Mouse (Mus musculus) fibroblast of lung, adult 2 months (primary cell): ENCODE measurements around the gene Kcnd2.

Experiments
- DNase-seq: peaks from one replicate; pipeline ENCODE4 v3.0.0-alpha.2; 2011; ENCODE audit warnings: low read depth

Kcnd2 gene

DNA sequence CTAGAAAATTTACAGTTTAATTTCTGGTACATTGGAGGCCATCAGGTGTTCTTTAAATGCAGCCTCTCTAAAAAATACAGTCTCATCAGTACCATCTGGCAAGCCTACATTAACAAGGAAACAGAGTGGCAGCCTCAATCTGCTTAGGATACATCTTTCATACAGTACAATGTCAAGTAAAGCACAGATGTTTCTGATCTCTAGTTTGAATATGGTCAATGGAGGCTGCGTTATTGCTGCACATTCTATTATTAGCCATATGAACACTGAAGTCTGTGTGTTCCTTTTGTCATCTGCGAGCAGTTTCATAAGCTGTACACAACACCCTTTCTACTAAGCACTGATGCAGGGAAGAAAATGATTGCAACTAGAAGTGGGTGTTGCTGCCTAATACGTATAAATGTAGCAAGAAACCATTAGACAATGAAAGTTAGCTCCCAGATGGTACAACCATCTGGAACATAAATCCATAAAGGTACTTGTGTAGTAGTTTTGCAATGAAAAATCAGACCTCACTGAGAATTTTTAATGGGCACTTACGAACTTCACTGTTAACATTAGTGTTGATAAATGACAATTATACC is 209.0 kb downstream of the Kcnd2 start:
- DNase-seq, result no peak

DNA sequence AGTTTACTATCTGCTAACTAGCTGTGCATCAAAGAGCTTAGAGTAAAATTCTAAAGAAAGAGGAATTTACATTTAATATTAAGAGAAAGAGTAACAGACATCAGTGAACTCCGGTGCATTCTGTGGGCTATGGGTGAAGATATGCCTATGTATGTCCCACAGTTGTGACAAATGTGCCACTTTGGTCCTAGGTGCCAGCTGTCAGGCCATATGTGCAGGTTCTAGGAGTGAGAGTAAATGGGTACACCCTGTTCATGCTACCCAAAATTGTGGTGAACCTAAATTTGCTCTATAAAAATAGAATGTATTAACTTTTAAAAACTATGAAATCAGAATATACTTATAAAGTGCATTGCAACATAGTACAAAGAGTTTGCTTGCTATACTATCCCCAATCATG is 215.8 kb downstream of the Kcnd2 start:
- DNase-seq, result no peak

DNA sequence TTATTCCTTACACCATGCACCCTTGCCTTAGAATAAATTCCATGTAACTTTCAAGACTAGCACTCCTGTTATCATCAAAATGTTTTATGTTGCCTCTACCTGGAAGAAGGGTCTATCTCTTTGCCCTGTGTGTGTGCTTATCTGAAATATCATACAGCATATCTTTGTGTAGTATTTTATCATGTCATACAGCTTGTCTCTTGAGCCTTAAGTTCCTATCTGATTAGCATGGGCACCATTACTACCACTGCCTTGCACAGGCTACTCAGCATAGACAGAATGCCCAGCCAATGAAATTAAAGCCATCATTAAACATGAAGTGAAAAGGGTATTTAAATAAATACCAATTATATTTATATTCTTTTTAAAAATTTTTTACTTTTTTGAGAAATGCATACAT is 249.4 kb downstream of the Kcnd2 start:
- DNase-seq, result no peak

- DNase-seq, result no peak
Measured at GRCm38 (mm10) chr6:21471891-21472544, 256.7 kb downstream of the Kcnd2 start.

DNA sequence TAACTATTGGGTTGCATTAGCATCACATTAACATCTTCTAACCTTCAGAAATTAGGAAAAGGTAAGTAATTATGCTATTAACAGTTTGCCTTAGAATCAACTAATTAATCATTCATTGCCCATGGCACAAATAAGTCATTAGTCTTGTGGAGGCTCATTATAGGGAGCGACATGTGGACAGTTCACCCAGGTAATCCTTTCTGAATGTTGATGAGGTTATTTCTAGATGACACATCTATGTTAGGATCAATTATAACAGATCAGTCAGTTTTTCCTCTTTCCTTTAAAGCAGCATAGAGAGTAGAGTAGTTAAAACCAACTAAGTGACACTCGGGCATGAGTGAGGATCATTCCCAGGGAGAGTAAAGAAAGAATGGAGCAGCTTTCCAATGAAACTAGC is 267.4 kb downstream of the Kcnd2 start:
- DNase-seq, result no peak

DNA sequence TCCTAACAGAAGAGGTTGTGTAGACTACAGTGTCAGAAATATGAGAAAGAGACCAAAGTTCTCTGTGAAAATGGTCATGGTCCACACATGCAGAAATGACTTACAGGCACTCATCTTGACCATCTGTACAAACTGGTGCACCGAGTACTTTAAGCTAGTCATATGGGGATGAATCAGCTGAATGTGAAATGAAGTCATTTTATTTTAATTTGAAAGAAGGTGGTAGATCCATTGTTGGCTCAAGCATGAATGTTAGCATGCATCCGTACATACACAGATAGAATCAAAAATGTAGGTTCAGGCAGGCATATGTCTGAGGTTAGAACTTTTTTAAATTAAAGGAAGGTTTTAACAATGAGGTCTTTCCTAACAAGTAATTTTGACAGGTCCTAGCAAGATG is 273.2 kb downstream of the Kcnd2 start:
- no peak for DNase-seq

DNA sequence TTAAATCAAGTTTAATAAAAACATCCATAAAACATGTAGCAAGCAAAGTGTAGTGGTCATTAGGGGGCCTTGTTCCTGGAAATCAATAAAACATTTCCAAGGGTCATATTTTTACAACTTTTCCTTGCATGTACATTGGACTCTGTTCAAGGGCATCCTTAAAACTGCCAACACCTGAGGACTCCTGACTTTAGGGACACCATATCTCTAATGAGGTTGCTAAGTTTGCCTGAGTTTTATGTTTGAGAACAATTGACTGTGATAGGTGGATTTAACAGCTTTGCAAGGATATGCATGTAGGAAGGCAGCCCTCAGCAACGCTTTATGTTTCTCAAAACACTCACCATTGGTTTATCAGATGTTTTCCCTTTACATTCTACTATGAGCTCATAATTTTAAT is 287.6 kb downstream of the Kcnd2 start:
- DNase-seq, result no peak

GRCm38 (mm10) chr6:21510621-21511239 is 295.4 kb downstream of the Kcnd2 start:
- no peak for DNase-seq

GRCm38 (mm10) chr6:21520351-21520750 is 305.0 kb downstream of the Kcnd2 start:
- no peak for DNase-seq

DNA sequence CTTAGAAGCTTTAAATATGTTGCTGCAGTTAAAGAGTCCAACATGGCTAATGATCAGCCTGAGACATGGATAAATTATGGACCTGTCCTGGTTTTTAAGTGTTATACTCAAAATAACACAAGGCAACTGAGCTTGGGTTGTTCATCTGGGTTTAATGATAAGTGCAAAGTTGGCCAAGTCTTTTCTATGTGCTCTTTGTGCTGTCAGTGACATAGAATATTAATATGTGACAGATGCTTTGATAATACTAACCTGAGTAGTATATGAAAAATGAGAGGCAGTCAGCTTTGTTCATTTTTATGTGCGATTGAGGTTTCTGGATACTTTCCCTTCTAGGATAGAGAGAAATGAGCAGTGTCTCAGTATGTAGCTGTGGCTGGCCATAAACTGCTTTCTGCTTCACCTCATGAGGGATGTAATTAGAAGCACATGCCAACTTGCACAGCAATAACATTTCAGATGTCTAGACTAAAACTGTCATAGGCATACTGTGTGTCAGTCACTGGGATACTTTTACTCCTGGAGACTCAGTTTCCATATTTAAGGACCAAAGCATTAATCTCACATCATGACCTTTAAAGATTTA is 312.3 kb downstream of the Kcnd2 start:
- DNase-seq, result no peak

DNA sequence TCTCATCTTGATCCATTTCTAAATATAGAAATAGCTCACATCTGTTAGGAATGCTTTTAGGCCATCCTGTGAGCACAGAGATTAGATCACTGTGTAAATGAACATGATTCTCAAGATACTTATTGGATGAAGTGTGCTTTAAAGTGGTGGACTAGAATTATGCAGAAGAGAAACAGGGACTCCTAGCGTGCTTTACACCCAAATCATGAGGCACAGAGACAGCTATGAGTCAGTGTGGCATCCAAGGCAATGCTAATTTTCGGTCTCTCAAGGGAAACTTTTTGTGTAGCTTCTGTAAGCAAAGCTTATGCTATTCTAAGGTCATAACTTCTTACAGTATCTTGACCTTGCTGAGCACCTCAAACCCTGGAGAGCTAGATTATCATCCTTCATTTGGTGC is 318.7 kb downstream of the Kcnd2 start:
- no peak for DNase-seq

- no peak for DNase-seq
Measured at GRCm38 (mm10) chr6:21534820-21535219, 319.5 kb downstream of the Kcnd2 start.

GRCm38 (mm10) chr6:21551501-21551900 is 336.2 kb downstream of the Kcnd2 start:
- no peak for DNase-seq

DNA sequence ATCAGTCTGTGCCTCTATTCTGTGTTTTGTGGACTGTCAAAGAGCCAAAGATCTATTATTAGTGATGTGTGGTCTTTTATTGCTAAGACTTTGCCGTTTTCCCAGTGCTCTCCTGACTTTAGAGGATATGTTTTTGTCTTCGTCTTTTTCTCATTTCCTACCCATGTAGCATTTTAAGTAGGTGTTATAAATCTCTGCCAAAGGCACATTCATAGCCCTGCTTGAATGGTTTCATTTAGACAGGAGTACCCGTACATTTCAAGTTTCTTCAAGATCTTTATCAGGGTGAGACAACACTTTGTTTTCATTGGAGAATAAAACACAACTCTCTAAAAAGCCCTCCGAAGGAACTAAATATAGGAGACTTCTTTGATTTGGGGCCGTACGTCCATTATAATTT is 355.7 kb downstream of the Kcnd2 start:
- DNase-seq, result no peak

GRCm38 (mm10) chr6:21590156-21590555 is 374.9 kb downstream of the Kcnd2 start:
- DNase-seq, result no peak

- DNase-seq, result no peak
Measured at GRCm38 (mm10) chr6:21597424-21597823, 382.1 kb downstream of the Kcnd2 start.

GRCm38 (mm10) chr6:21609381-21610059 is 394.2 kb downstream of the Kcnd2 start:
- no peak for DNase-seq

DNA sequence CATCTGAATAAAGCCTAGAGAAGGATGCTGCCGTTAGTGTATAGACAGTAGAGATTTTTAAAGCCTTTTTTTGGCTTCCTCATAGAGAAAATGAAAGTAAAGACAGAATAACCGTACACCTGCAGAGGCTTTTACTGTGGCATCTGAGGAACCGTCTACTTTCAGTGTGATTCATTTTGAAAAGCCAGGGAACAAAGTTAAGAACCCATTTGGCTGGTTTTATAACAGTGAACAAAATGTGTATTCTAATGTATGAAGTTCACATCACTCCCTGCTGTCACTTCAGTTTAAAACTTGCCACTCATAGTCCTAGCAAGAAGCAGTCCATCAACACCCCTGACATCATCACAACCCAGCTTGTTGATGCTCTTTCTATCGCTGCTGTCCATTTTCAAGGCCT is 414.7 kb downstream of the Kcnd2 start:
- DNase-seq, result no peak

GRCm38 (mm10) chr6:21655681-21656080 is 440.4 kb downstream of the Kcnd2 start:
- DNase-seq, result no peak

GRCm38 (mm10) chr6:21664135-21664534 is 448.8 kb downstream of the Kcnd2 start:
- no peak for DNase-seq

DNA sequence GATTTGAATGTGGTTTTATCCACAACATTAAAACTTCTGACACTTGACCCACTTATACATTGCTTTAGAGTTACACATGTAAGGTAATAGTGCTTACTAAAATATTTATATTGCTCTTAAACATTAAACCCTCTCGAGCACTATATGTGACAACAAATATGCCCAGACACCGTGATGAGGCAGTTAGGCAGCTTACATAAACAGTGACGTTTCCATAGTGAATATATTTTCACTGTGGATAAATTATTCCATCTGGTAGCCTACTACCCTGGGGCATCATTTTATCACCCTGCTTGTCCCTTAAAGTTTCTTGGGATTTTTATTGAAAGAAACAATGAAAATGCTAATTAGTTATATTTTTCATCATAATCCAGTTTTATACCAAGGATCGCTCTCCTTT is 449.3 kb downstream of the Kcnd2 start:
- no peak for DNase-seq

DNA sequence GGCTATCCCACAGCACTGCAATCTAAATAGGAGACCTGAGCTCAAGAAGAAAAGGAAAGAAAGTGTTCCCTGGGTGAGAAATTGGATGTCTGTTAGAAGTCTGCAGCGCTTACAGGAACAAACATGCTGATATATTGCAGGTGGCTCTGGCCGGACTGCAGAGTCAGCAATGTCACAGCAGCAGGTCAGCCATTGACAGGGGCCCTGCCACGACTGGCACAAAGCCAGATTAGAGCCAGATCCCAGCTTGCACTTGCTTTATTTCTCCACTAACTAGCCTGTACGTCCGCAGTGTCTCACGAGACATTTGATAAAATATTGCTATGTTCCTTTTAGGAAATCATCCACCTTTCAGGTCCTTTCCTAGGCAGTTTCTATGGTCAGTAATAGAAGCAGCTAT is 468.9 kb downstream of the Kcnd2 start:
- DNase-seq, result no peak

- no peak for DNase-seq
Measured at GRCm38 (mm10) chr6:21686388-21686787, 471.1 kb downstream of the Kcnd2 start.
